Mouse (Mus musculus) midbrain, embryonic 16.5 days (tissue): ENCODE data around the gene Midn. TPM values are rescaled to one million over a fixed set of nuclear protein-coding genes. Genes with fewer than 3 reads are reported as not detected.
"Not testable (repeated sequence)": the region's sequence is repeated elsewhere in the genome, so short reads cannot be mapped to it uniquely, and the experiment has no call there.

ENCODE experiments used
- ATAC-seq: fragments of 200-750 bp; cut with Nextera tagmentation; 2 replicates; pipeline ENCODE4 v1.8.0; 2017; ENCODE audit warnings: moderate TSS enrichment
- H3K27ac ChIP-seq: fragments of 300-500 bp; sonication (generic); 2 replicates; pipeline ENCODE4 v1.5.1; 2014; ENCODE audit warnings: mild to moderate bottlenecking, low read length, mixed read lengths
- H3K27me3 ChIP-seq: fragments of 300-500 bp; sonication (generic); 2 replicates; pipeline ENCODE4 v1.6.1; 2014; ENCODE audit warnings: low read depth, low read length, mixed read lengths; ENCODE audit not compliant: control insufficient read depth, insufficient read depth
- H3K36me3 ChIP-seq: fragments of 300-500 bp; sonication (generic); 2 replicates; pipeline ENCODE4 v1.6.1; 2014; ENCODE audit warnings: mild to moderate bottlenecking, low read length, moderate library complexity, mixed read lengths; ENCODE audit not compliant: control insufficient read depth, insufficient read depth
- H3K4me1 ChIP-seq: fragments of 300-500 bp; sonication (generic); 2 replicates; pipeline ENCODE4 v1.6.1; 2014; ENCODE audit warnings: mild to moderate bottlenecking, low read length, mixed read lengths; ENCODE audit not compliant: control insufficient read depth, insufficient read depth
- H3K4me2 ChIP-seq: fragments of 300-500 bp; sonication (generic); 2 replicates; pipeline ENCODE4 v1.6.1; 2014; ENCODE audit warnings: mild to moderate bottlenecking, low read length, mixed read lengths
- H3K4me3 ChIP-seq: fragments of 300-500 bp; sonication (generic); 2 replicates; pipeline ENCODE4 v1.5.1; 2014; ENCODE audit warnings: low read depth, mild to moderate bottlenecking, low read length, moderate library complexity, mixed read lengths
- H3K9ac ChIP-seq: fragments of 300-500 bp; sonication (generic); 2 replicates; pipeline ENCODE4 v1.6.1; 2014; ENCODE audit warnings: low read depth, low read length, mixed read lengths
- H3K9me3 ChIP-seq: fragments of 300-500 bp; sonication (generic); replicated peaks from 2 replicates; pipeline ENCODE4 v1.6.1; 2014; ENCODE audit warnings: mild to moderate bottlenecking, low read length, mixed read lengths; ENCODE audit not compliant: control insufficient read depth, poor library complexity, severe bottlenecking
- WGBS: fragments of 180-500 bp; shearing (Covaris S2); extraction: QIAGEN DNeasy Blood & Tissue Kit; methylation state at CpG from one replicate; pipeline ENCODE4 v1.1.7; 2014; 5-methylcytosine and 5-hydroxymethylcytosine counted together
- polyA plus RNA-seq: library from polyadenylated mRNA; unstranded; fragments of >200 nt; fragmentation: Nextera tagmentation; extraction: Ambion mirVana; gene quantifications from 2 replicates; pipeline ENCODE4 v1.2.1, GENCODE M21; 2015

Gene Midn
- polyA plus RNA-seq, 1 experiment from 2014 or later, result 15.5 TPM

GRCm38 (mm10) chr10:80163721-80164120 is 15.6 kb downstream of the Midn start:
- H3K4me3 ChIP-seq, result no peak overlapping the region
- ATAC-seq, result no peak
- no peaks in the 10 kb centered on the region for H3K27me3 ChIP-seq
- H3K9me3 ChIP-seq, result no peaks in the 10 kb centered on the region
- H3K4me1 ChIP-seq, result peaks cover 43% of the 10 kb centered on the region
- H3K9ac ChIP-seq, result peak overlapping the region; percentile 75; the same call in 1 of the 2 replicates
- WGBS, result 81% methylated on average over 8 of the region's 8 CpGs
- no peaks in the 10 kb centered on the region for H3K36me3 ChIP-seq
- no peak overlapping the region for H3K27ac ChIP-seq
- H3K4me2 ChIP-seq, result peak overlapping the region; percentile 97; the same call in 1 of the 2 replicates

DNA sequence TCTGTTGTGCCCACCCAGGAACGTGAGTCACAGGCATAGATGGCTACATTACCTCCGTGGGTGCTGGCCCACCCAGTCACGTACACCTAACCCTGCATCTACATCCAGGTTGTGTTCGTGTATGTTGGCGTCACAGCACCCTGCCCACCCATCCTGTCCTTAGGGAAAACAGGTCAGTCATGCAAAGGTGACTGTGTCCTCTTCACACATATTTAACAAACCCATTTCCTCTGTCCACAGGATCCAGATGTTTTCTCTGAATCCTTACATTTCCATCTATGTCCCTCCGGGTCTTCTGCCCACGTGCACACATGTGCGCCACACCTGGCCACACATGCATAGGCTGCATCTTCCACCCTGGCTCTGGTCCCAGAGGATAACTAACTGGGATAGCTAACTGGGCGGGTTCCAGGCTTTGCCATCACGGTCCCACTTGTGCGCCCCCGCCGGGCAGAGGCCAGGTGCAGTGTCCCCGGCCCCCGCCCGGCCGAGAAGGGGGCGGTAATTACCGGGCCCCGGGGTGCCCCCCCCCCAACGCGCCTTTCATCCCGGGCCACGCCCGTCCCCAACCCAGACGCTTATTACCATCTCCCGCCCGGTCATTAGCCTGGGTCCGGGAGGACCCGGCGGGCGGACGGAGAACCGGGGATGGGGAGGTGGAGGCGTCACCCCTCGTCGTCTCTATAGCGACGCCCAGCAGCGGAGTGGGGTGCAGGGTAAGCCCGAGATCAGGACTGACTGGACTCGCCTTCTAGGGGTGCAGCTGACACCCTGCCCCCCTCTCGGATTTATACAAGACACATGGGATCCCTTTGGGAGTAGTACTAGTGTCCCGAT is 16.3 kb downstream of the Midn start:
- 8% methylated on average over 43 of the region's 44 CpGs for WGBS
- Histone ChIP-seq H3K4me3 (peak overlapping the region; percentile 50), H3K9me3 (no peaks in the 10 kb centered on the region), H3K4me1 (peaks cover 44% of the 10 kb centered on the region), H3K27ac (peak overlapping the region; percentile 82), H3K9ac (peak overlapping the region; percentile 75), H3K36me3 (no peaks in the 10 kb centered on the region), H3K4me2 (peak overlapping the region; percentile 97), H3K27me3 (no peaks in the 10 kb centered on the region)
- ATAC-seq, result peak; percentile 2; the same call in 1 of the 2 replicates

- ATAC-seq, result peak; percentile 58
- Histone ChIP-seq H3K27me3 (no peaks in the 10 kb centered on the region), H3K9ac (peak overlapping the region; percentile 75), H3K27ac (peak overlapping the region; percentile 82), H3K36me3 (no peaks in the 10 kb centered on the region), H3K4me2 (peak overlapping the region; percentile 97), H3K9me3 (no peaks in the 10 kb centered on the region), H3K4me3 (peak overlapping the region; percentile 50), H3K4me1 (peaks cover 47% of the 10 kb centered on the region)
- WGBS, result under 1% methylated on average over 17 of the region's 17 CpGs
Measured at GRCm38 (mm10) chr10:80164998-80165344, 16.9 kb downstream of the Midn start.

GRCm38 (mm10) chr10:80165392-80166128 is 17.5 kb downstream of the Midn start, which contains the start of gene Cirbp:
TSS of gene Cirbp (plus strand) at chr10:80165985.
- WGBS, result 13% methylated on average over 20 of the region's 20 CpGs
- no peak for ATAC-seq

GRCm38 (mm10) chr10:80166136-80166535 is 18.1 kb downstream of the Midn start:
- H3K4me3 ChIP-seq, H3K27me3 ChIP-seq, H3K9me3 ChIP-seq, ATAC-seq, H3K36me3 ChIP-seq: not testable (repeated sequence)
- peak overlapping the region; percentile 82 for H3K27ac ChIP-seq
- H3K4me2 ChIP-seq, result peak overlapping the region; percentile 97
- WGBS, result 93% methylated on average over 4 of the region's 4 CpGs
- peak overlapping the region; percentile 75 for H3K9ac ChIP-seq
- H3K4me1 ChIP-seq, result peaks cover 46% of the 10 kb centered on the region

More at GRCm38 (mm10) chr10:80165392-80166128, 17.5 kb downstream of the Midn start, which contains the start of gene Cirbp:
- no peaks in the 10 kb centered on the region for H3K9me3 ChIP-seq
- H3K9ac ChIP-seq, result peak within 1 kb of the TSS; percentile 75
- peak within 1 kb of the TSS; percentile 50 for H3K4me3 ChIP-seq
- peaks cover 47% of the 10 kb centered on the region for H3K4me1 ChIP-seq
- H3K36me3 ChIP-seq, result peaks cover 3% of the 10 kb centered on the region; the same call in 1 of the 2 replicates
- H3K4me2 ChIP-seq, result peak within 1 kb of the TSS; percentile 97
- H3K27me3 ChIP-seq, result no peaks in the 10 kb centered on the region
- H3K27ac ChIP-seq, result peak within 1 kb of the TSS; percentile 100

- H3K9me3 ChIP-seq, result no peaks in the 10 kb centered on the region
- H3K27me3 ChIP-seq, result no peaks in the 10 kb centered on the region
- H3K36me3 ChIP-seq, result peaks cover 19% of the 10 kb centered on the region
- peak overlapping the region; percentile 93 for H3K4me3 ChIP-seq
- peak overlapping the region; percentile 99 for H3K9ac ChIP-seq
- peak; percentile 91 for ATAC-seq
- under 1% methylated on average over 49 of the region's 55 CpGs for WGBS
- H3K27ac ChIP-seq, result peak overlapping the region; percentile 100
- peaks cover 51% of the 10 kb centered on the region for H3K4me1 ChIP-seq
- H3K4me2 ChIP-seq, result peak overlapping the region; percentile 77
Measured at GRCm38 (mm10) chr10:80167460-80168037, 19.5 kb downstream of the Midn start.

DNA sequence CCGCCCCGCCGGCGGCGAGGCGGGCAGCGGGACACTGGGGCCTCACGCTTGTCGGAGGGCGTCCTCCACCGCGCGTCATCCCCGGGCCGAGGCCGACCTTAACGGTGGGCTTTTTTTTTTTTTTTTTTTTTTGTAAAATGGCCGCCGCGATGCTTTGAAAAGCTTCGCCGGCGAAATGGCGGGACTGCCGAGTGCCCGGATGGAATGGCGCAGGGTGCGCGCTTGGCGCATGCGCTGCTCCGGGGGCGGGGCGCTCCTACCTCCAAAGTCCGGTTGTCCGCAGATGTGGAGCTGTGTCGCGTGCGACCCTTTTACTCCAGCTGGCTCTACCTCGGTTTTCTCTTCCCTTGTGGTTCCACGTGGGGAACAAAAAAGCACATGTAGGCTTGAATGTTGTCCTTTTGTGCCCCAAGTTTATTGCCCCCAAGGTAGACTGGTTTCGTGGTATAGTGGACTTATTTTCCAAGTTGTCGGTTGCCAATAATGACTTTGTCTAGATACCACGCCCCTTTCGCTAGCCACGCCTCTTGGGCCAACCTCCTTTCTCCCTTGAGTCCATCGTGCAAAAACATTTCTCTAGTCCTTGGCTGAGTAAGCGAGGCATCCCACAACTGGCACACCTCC is 20.1 kb downstream of the Midn start:
- 1% methylated on average over 47 of the region's 48 CpGs for WGBS
- peak overlapping the region; percentile 93 for H3K4me3 ChIP-seq
- peak overlapping the region; percentile 100 for H3K27ac ChIP-seq
- peaks cover 53% of the 10 kb centered on the region for H3K4me1 ChIP-seq
- H3K9ac ChIP-seq, result peak overlapping the region; percentile 99
- H3K36me3 ChIP-seq, result peaks cover 19% of the 10 kb centered on the region
- peak overlapping the region; percentile 77 for H3K4me2 ChIP-seq
- ATAC-seq, result peak; percentile 46
- H3K27me3 ChIP-seq, result no peaks in the 10 kb centered on the region
- H3K9me3 ChIP-seq, result no peaks in the 10 kb centered on the region

DNA sequence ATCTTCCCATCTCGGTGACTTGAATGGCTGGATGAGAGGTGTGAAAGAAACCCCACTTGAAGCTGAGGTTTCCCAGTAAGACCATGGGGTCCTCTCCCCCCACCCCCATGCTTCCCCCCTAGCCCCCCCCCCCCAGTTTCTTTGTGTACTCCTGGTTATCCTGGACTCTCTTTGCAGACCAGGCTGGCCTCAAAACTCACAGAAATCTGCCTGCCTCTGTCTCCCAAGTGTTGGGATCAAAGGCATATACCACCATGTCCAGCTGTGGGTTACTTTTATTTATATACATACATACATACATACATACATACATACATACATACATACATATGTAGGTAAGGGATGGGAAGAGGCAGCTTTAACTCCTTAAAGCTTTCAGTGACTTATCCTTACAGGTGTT is 21.0 kb downstream of the Midn start:
- Histone ChIP-seq H3K27me3 (no peaks in the 10 kb centered on the region), H3K36me3 (peaks cover 19% of the 10 kb centered on the region), H3K4me3 (peak overlapping the region; percentile 93), H3K9ac (peak overlapping the region; percentile 99; the same call in 1 of the 2 replicates), H3K9me3 (no peaks in the 10 kb centered on the region), H3K27ac (peak overlapping the region; percentile 100; the same call in 1 of the 2 replicates), H3K4me1 (peaks cover 52% of the 10 kb centered on the region), H3K4me2 (peak overlapping the region; percentile 77)
- ATAC-seq, result no peak
- WGBS, result 29% methylated on average over 1 of the region's 1 CpGs
